Mouse (Mus musculus): ENCODE data around the gene Cenps. TPM values are rescaled to one million over a fixed set of nuclear protein-coding genes. Genes with fewer than 3 reads are reported as not detected.
A peak's percentile ranks its signal among the peaks of the same experiment; 100 is the strongest.
"Not testable (repeated sequence)": the region's sequence is repeated elsewhere in the genome, so short reads cannot be mapped to it uniquely, and the experiment has no call there.

The Cenps gene
- total RNA-seq, 2 experiments from 2014 or later: 19.3 to 27.1 TPM

- DNase-seq (ENCODE audit: low spot score in 2 of 2): no peak
- no peak overlapping the region for H3K4me3 ChIP-seq
- no peak for TF ChIP-seq CTCF (conservative IDR thresholded peaks at IDR 0.05)
- H3K27ac ChIP-seq: no peak overlapping the region
These were observed 11.3 kb downstream of the Cenps start for GRCm38 (mm10) chr4:149126115-149126509.

- no peak overlapping the region for H3K27ac ChIP-seq
- TF ChIP-seq CTCF (conservative IDR thresholded peaks at IDR 0.05): no peak
- DNase-seq (ENCODE audit: low spot score in 2 of 2): no peak
- no peak overlapping the region for H3K4me3 ChIP-seq
These were observed 11.9 kb downstream of the Cenps start for GRCm38 (mm10) chr4:149125341-149126114.

DNA sequence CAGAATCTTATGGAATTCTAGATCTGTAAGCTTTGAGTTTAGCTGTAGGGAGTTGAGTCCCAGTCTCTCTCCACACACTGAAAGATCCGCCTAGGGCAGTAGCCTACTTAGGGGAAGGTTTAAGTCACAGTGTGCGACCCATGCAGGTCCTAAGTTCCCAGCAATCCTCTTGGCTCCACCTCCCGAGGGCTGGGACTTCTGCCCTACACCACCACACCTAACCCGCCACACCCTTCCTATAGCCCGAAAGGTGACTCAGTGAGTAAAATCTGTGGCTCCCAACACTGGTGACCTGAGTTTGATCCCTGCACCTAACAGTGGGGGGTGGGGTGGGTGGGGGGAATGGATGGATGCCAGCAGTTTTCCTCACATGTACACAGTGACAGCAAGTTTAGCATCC, 14.0 kb downstream of the Cenps start:
- DNase-seq (ENCODE audit: low spot score in 2 of 2): no peak
- Histone ChIP-seq H3K27ac (no peak overlapping the region), H3K4me3 (no peak overlapping the region)
- no peak for TF ChIP-seq CTCF (conservative IDR thresholded peaks at IDR 0.05)

GRCm38 (mm10) chr4:149119978-149120562, 17.4 kb downstream of the Cenps start:
- H3K27ac ChIP-seq; H3K4me3 ChIP-seq; DNase-seq (ENCODE audit: low spot score in 2 of 2): not testable (repeated sequence)

DNA sequence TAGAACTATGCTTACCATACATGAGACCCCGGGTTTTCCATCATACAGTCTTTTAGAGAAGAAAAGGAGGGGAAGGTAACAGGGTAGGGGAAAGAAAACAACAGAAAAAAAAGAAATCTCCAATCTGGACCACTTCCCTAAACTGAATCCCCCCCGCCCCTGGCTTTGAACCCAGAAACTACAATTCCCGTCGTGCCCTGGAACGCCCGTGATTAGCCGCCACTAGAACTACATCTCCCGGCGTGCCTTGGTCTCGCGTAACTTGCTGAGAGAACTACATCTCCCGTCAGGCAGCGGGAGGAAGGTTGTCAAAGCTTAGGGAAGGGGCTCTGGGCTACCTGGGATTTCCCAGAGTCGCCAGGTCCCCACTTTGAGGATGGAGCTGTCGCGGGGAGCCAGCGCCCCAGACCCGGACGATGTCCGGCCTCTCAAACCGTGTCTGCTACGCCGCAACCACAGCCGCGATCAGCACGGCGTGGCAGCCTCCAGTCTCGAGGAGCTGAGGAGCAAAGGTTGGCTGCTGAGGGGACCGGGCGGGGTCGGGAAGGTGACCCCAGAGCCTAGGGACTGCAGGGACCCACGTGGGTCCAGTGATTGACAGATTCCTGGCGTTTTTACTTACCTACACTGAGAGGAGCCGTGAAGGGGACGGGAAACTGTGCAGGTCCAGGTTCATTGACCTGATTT, 33.4 kb downstream of the Cenps start, which contains the start of gene Dffa:
Gene Dffa (plus strand): TSS at position 272 of the 687 bp plus-strand sequence.
- Histone ChIP-seq H3K27ac (peak within 1 kb of the TSS; percentile 84), H3K4me3 (peak within 1 kb of the TSS; percentile 92)
- DNase-seq (ENCODE audit: low spot score in 2 of 2): peak; percentile 93 to 94
- TF ChIP-seq CTCF (conservative IDR thresholded peaks at IDR 0.05): peak; percentile 69

GRCm38 (mm10) chr4:149101456-149101855, 36.0 kb downstream of the Cenps start:
- TF ChIP-seq CTCF (conservative IDR thresholded peaks at IDR 0.05): no peak
- H3K4me3 ChIP-seq: no peak overlapping the region
- DNase-seq (ENCODE audit: low spot score in 2 of 2): no peak
- H3K27ac ChIP-seq: no peak overlapping the region

DNA sequence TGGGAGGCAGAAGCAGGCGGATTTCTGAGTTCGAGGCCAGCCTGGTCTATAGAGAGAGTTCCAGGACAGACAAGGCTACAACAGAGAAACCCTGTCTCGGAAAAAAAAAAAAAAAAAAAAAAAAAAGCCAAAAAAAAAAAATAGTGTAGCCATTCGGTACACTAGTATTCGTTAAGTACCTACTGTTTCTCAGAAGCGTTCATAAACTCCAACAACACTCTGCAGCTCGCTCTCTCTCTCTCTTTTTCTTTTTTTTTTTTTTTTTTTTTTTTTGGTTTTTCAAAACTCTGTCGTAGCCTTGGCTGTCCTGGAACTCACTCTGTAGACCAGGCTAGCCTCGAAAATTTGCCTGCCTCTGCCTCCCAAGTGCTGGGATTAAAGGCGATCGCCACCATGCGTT, 37.0 kb downstream of the Cenps start:
- H3K27ac ChIP-seq; DNase-seq (ENCODE audit: low spot score in 2 of 2); H3K4me3 ChIP-seq: not testable (repeated sequence)

DNA sequence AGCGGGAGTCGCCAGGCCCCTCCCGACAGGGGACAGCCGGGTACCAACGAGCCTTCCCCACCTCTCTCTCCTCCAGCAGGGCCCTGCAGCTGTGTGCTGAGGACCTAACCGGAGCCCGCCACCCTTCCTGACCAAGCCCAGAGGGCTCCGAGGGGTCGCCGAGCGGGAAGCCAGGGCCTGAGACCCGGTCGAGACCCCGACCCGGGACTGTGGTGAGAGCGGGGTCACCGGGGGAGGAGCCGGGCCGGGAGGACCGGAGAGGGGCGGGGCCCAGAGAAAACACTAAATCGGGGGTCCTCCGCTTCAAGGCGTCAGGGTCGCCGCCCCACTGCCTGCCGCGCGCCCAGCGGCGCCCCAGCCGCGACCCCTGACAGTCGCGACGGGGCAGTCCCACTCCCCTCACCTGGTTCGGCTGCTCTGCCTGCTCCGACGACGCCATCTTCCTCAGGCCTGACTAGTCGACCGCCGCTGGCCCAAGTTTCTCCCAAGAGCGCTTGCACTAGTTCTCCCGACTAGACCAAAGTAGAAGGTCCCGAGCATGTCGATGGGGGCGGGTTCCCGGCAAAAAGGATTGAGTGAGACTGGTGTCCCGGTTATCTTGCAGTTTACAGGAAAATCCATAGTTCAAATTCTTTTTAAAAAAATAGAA, 37.9 kb downstream of the Cenps start, which contains the start of gene Pex14:
Gene Pex14 (minus strand): TSS at position 508 of the 649 bp plus-strand sequence.
- no peak for TF ChIP-seq CTCF (conservative IDR thresholded peaks at IDR 0.05)
- H3K27ac ChIP-seq: peak within 1 kb of the TSS; percentile 95
- DNase-seq (ENCODE audit: low spot score in 2 of 2): peak; percentile 90 to 93
- peak within 1 kb of the TSS; percentile 90 for H3K4me3 ChIP-seq

- peak overlapping the region; percentile 90 for H3K4me3 ChIP-seq
- TF ChIP-seq CTCF (conservative IDR thresholded peaks at IDR 0.05): no peak
- DNase-seq (ENCODE audit: low spot score in 2 of 2): no peak
- 0 out of 2 replicates have a peak overlapping the region, but pooled peaks have one; percentile 95 for H3K27ac ChIP-seq
These were observed 38.9 kb downstream of the Cenps start for GRCm38 (mm10) chr4:149098571-149098970.

DNA sequence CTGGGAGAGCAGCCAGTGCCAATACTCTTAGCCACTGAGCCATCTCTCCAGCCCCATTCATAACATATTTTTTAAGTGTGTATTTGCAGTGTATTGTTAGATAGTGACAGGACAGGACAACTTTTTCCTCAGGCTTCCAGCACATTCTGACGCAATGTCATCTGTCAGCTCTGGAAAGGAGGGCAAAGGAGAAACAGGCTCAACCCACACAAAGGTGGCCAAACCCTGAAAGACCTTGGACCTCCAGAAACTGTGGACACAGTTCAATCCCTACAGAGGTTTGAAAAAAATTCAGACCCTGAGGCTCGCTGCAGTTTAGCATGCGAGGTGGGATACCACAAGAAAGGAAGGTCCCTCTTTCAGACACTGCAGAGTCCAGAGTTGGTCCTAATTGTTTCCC, 39.5 kb downstream of the Cenps start:
- peak overlapping the region; percentile 90 for H3K4me3 ChIP-seq
- H3K27ac ChIP-seq: no peak overlapping the region
- TF ChIP-seq CTCF (conservative IDR thresholded peaks at IDR 0.05): no peak
- no peak for DNase-seq (ENCODE audit: low spot score in 2 of 2)

- no peak for TF ChIP-seq CTCF (conservative IDR thresholded peaks at IDR 0.05)
- Histone ChIP-seq H3K4me3 (no peak overlapping the region), H3K27ac (no peak overlapping the region)
- no peak for DNase-seq (ENCODE audit: low spot score in 2 of 2)
These were observed 46.1 kb downstream of the Cenps start for GRCm38 (mm10) chr4:149091364-149091763.

- no peak for TF ChIP-seq CTCF (conservative IDR thresholded peaks at IDR 0.05)
- Histone ChIP-seq H3K4me3 (no peak overlapping the region), H3K27ac (no peak overlapping the region)
- no peak for DNase-seq (ENCODE audit: low spot score in 2 of 2)
These were observed 52.0 kb downstream of the Cenps start for GRCm38 (mm10) chr4:149085381-149085780.

DNA sequence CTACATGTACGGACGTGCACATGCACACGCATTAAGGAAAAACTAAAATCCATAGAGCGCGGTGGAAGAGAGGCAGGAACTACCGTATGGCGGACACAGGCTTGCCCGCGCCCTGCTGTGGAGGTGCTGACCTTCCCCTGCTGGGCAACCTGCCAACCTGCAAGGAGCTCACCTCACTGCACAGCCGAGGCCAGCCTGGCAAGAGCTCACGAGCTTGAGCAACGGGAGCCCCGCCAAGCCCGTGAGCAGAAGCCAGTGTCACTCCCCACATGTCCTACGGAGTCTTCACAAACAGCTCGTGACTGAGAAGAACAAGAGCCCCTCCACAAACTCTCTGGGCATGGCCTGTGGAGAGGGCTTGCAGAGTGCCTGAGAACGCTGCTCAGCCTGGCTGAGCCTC, 55.9 kb downstream of the Cenps start:
- no peak for TF ChIP-seq CTCF (conservative IDR thresholded peaks at IDR 0.05)
- DNase-seq (ENCODE audit: low spot score in 2 of 2): no peak
- H3K4me3 ChIP-seq: no peak overlapping the region
- no peak overlapping the region for H3K27ac ChIP-seq
